Mouse (Mus musculus) regulatory T cell (primary cell): ENCODE measurements around the gene Dlg2.

ENCODE experiments used
- in situ Hi-C: fragments of 300-600 bp; cut with MboI, MseI; formaldehyde crosslinking; loops from one replicate; pipeline ENCODE4 v1.15.1; 2025; ENCODE audit warnings: high pct_unique_total_duplicates

The Dlg2 gene

GRCm38 (mm10) chr7:90539481-90540402 is 63.3 kb downstream of the Dlg2 start:
- in situ Hi-C loops: no loop called here

DNA sequence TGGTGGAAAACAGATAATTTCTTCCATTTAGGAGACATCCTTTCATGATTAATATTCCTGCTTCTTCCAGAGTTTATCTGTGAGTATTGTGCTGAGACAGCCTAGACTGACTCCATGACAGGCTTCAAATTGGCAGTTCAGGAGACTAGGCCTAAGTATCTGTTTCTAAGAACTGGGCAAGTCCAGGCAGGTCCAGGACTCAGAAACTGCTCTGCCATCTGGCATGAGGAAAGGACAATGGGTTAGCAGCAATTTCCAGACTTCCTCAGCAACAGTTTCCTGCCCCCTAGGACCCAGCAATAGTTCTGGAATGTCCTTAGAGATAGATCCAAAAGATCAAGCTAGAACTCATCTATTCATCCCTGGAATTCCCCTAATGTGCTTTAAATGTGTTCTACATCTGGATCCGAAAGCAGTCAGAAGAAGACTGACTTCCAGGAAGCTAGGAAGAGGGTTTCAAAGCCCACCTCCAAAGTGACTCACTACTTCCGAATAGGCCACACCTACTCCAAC is 64.4 kb downstream of the Dlg2 start:
- in situ Hi-C loops: no loop called here

- in situ Hi-C loops: no loop called here
These were observed 76.9 kb downstream of the Dlg2 start for GRCm38 (mm10) chr7:90553399-90553798.

DNA sequence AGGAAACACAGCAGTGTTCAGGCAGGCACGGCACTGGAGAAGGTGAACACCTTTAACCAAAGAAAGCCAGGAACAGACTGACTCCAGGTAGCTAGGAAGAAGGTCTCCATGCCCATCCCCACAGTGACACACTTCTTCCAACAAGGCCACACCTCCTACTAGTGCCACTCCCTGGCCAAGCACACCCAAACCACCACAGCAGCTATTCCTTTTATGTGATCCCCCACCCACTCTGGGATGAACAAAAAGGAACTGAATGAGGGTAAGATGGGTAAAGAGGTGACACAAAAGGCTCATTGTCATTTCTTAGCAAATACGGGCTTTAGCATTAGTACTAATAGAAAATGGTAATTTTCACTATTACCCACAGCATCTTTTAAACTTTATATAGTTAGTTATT is 77.9 kb downstream of the Dlg2 start:
- in situ Hi-C loops: no loop called here

- in situ Hi-C loops: no loop called here
These were observed 92.7 kb downstream of the Dlg2 start for GRCm38 (mm10) chr7:90569130-90569529.

GRCm38 (mm10) chr7:90587795-90588194 is 111.3 kb downstream of the Dlg2 start:
- in situ Hi-C loops: no loop called here

DNA sequence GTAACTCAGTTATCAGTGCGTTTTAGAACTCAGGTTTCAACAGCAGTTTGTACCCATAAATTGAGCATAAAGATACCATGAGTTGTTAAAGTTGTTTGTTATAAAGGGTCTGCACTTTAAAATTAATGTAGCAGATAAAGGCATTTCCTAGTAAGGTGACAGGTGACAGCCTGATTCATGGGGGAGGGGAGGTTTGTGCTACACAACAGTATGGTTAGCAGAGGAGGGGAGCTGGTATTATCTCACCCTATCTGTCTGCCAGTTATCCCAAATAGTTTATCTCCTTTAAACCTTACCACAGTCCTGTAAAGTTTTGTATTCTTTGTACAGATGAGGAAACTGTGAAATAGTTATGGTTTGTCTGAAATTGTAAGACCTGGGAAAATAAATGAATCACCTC is 111.8 kb downstream of the Dlg2 start:
- in situ Hi-C loops: no loop called here

DNA sequence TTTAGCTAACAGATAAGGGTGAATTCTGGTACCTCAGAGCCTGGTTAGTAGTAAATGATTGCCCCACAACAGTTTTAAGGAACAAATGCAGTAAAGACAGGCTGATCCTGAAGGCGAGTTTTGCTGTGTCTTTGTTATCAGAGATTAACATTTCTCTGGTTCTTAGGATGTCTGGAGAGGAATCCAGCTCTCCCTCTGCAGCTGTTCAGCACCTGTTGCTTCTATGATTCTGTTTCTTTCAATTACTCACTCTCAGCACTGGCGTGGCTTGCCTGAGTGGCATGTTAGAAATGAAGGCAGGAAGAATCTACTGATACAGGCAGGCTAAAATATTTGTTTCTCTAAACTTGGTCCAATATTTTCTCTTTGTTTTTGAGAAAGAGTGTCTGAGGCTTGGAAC is 133.3 kb downstream of the Dlg2 start:
- in situ Hi-C loops: no loop called here

DNA sequence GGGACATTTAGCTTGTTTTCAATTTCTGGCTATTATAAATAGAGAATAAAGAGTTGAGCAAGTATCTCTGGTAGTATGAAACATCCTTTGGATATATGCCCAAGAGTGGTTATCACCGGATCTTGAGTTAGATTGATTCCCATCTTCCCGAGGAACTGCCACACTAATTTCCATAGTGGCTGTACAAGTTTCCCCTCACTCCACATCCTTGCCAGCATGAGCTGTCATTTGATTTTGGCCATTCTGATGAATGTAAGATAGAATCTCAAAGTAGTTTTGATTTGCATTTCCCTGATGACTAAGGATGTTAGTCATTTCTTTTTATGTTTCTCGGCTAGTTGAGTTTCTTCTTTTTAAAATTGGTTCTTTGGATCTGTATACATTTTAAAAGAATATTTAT is 154.1 kb downstream of the Dlg2 start:
- in situ Hi-C loops: no loop called here

GRCm38 (mm10) chr7:90649512-90649911 is 173.0 kb downstream of the Dlg2 start:
- in situ Hi-C loops: no loop called here

GRCm38 (mm10) chr7:90651128-90651527 is 174.7 kb downstream of the Dlg2 start:
- in situ Hi-C loops: loop anchor here (5.0 kb wide), 1 partner anchor 94 kb away; no protein-coding TSS in a partner anchor

DNA sequence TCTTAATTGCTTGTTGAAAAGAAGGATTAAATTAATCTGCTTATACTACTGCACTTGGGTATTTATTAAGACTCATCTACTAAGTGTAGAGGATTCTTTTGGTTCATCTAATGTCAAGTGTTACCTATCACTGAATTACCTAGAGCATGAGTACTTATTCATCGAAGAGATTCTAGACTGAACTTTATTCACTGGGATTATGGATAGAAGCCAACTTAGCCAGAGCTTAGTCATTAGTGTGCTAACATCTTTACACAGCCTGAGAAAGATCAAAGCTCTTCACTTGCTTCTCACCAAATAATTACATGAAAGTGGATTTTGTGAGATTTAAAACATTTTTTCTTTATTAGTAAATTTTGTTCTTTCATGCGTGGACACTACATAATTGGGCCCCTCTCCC is 175.1 kb downstream of the Dlg2 start:
- in situ Hi-C loops: loop anchor here (5.0 kb wide), 1 partner anchor 94 kb away; no protein-coding TSS in a partner anchor

DNA sequence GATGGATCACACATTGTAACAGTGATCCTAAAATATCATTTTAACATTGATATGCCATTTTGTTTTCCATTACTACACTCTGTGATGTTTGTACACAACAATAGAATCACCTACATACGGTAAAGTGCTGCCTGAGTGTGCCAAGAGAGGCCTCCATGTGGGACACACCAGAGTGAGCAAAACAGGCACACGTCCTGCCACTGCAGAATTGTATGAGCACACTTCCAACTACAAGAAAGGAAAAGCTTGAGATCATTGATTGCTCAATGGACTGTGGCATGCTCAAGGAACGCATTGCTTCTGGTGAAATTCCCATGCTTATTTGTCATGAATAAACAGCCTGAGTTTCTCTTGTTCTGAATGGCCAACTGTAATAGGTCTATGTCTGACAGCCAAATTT is 182.1 kb downstream of the Dlg2 start:
- in situ Hi-C loops: no loop called here

GRCm38 (mm10) chr7:90694050-90694449 is 217.6 kb downstream of the Dlg2 start:
- in situ Hi-C loops: no loop called here

- in situ Hi-C loops: no loop called here
These were observed 219.9 kb downstream of the Dlg2 start for GRCm38 (mm10) chr7:90696181-90696950.

- in situ Hi-C loops: no loop called here
These were observed 226.8 kb downstream of the Dlg2 start for GRCm38 (mm10) chr7:90703163-90703852.

DNA sequence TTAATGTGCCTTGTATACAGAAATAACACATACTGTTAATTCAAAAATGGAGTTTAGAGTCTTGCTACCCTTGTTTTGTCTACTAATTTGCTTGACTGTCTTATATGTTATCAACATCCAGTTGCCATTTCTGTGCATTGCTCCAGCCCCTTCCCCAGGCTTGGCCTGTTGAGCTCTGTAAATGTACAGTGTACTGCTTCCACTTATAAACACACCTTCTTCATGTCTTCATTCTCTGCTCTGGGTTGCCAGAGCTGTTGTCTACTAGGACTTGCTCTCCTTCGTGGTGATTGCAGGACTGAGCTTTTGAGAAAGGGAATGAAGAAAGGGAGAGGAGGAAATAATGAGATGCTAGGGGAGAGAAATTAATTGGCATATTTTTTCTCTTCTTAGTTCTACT is 227.5 kb downstream of the Dlg2 start:
- in situ Hi-C loops: no loop called here

GRCm38 (mm10) chr7:90734086-90734485 is 257.6 kb downstream of the Dlg2 start:
- in situ Hi-C loops: no loop called here

- in situ Hi-C loops: no loop called here
These were observed 259.9 kb downstream of the Dlg2 start for GRCm38 (mm10) chr7:90736369-90736768.

- in situ Hi-C loops: no loop called here
These were observed 272.2 kb downstream of the Dlg2 start for GRCm38 (mm10) chr7:90748636-90749035.

GRCm38 (mm10) chr7:90787945-90788344 is 311.5 kb downstream of the Dlg2 start:
- in situ Hi-C loops: loop anchor here (25.0 kb wide), 1 partner anchor 1199 kb away; no protein-coding TSS in a partner anchor

DNA sequence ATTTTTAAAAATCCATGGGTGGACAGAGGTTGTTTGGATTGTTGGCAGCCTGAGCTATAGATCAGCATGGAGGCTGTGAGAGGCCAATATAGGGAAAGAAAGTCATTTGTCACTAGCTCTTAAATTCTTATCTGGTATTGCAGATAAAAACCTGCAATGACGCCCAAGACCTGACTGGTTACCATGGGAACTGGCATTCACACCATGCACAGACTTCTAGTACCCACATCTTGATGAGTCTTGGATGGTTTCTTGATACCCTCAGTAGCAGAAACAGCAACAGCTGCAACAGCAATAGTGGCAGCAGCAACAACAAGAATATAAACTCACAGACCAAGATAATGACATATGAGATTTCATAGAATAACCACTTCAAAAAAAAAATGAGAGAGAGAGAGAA is 315.1 kb downstream of the Dlg2 start:
- in situ Hi-C loops: loop anchor here (25.0 kb wide), 1 partner anchor 1196 kb away; no protein-coding TSS in a partner anchor
